Mouse (Mus musculus) cortical plate, adult 2 months (tissue): ENCODE data around the gene Hprt.

ENCODE experiments used
- CTCF ChIP-seq: fragments of 200-500 bp; IDR thresholded peaks from 2 replicates; pipeline ENCODE4 v1.5.1; 2011; ENCODE audit warnings: mild to moderate bottlenecking, control low read depth, low read length; ENCODE audit not compliant: insufficient read depth; ENCODE audit errors: extremely low read depth
- POLR2A ChIP-seq: fragments of 200-500 bp; IDR thresholded peaks from 2 replicates; pipeline ENCODE4 v1.6.1; 2011; ENCODE audit warnings: mild to moderate bottlenecking, low read length, control low read depth; ENCODE audit not compliant: insufficient read depth; ENCODE audit errors: extremely low read depth

GRCm38 (mm10) chrX:53039651-53040050, 51.7 kb downstream of the Hprt start:
- TF ChIP-seq CTCF (no peak), POLR2A (no peak)
